Mouse (Mus musculus) erythroblast, adult 5-6 weeks (primary cell): ENCODE data around the gene Vmn2r33. TPM values are rescaled to one million over a fixed set of nuclear protein-coding genes. Genes with fewer than 3 reads are reported as not detected.
"Not testable (repeated sequence)": the region's sequence is repeated elsewhere in the genome, so short reads cannot be mapped to it uniquely, and the experiment has no call there.

ENCODE experiments used
- ATAC-seq: replicated peaks from 2 replicates; pipeline ENCODE4 v1.8.0; 2016; ENCODE audit warnings: moderate number of reproducible peaks, mild to moderate bottlenecking, moderate TSS enrichment, inconsistent platforms; ENCODE audit not compliant: poor library complexity, low FRiP score, severe bottlenecking
- total RNA-seq, 2 experiments: library from RNA; stranded (forward) in 1 of 2; stranded (reverse) in 1 of 2; fragments of 150-400 nt in 1 of 2; fragments of 200-764, 138-1000 nt in 1 of 2; gene quantifications; 2 replicates each; pipeline versions ENCODE4 v1.2.3 to v1.2.4; 2015 to 2017; ENCODE audit warnings: low replicate concordance in 2 of 2

Gene Vmn2r33
- total RNA-seq (2015; ENCODE audit: low replicate concordance) (not detected in 2 replicates), total RNA-seq (2017; ENCODE audit: low replicate concordance) (not detected in 2 replicates)

- not testable (repeated sequence) for ATAC-seq
Measured at GRCm38 (mm10) chr7:7566686-7567085, at the start of gene Vmn2r33. Vmn2r33 (minus strand) TSS chr7:7566786.

Other genes starting within 250 kb of the Vmn2r33 start
- gene Vmn2r30, start 229.2 kb downstream of the Vmn2r33 start, total RNA-seq (2015; ENCODE audit: low replicate concordance): not detected in 2 replicates
- not detected in 2 replicates for gene Vmn2r30, start 229.2 kb downstream of the Vmn2r33 start, total RNA-seq (2017; ENCODE audit: low replicate concordance)
- not detected in 2 replicates for gene Gm45783, start 192.2 kb downstream of the Vmn2r33 start, total RNA-seq (2015; ENCODE audit: low replicate concordance)
- not detected in 2 replicates for gene Gm45783, start 192.2 kb downstream of the Vmn2r33 start, total RNA-seq (2017; ENCODE audit: low replicate concordance)
- not detected in 2 replicates for gene Vmn2r31, start 167.1 kb downstream of the Vmn2r33 start, total RNA-seq (2015; ENCODE audit: low replicate concordance)
- not detected in 2 replicates for gene Vmn2r31, start 167.1 kb downstream of the Vmn2r33 start, total RNA-seq (2017; ENCODE audit: low replicate concordance)
- gene Vmn2r32, start 86.8 kb downstream of the Vmn2r33 start, total RNA-seq (2015; ENCODE audit: low replicate concordance): not detected in 2 replicates
- not detected in 2 replicates for gene Vmn2r32, start 86.8 kb downstream of the Vmn2r33 start, total RNA-seq (2017; ENCODE audit: low replicate concordance)
- not detected in 2 replicates for gene Vmn2r34, start 122.7 kb upstream of the Vmn2r33 start, total RNA-seq (2015; ENCODE audit: low replicate concordance)
- not detected in 2 replicates for gene Vmn2r34, start 122.7 kb upstream of the Vmn2r33 start, total RNA-seq (2017; ENCODE audit: low replicate concordance)